Mouse (Mus musculus): ENCODE results near the gene Slc25a11. TPM values are rescaled to one million over a fixed set of nuclear protein-coding genes. Genes with fewer than 3 reads are reported as not detected.

Gene Slc25a11
- total RNA-seq, 2 experiments from 2014 or later, result 292 to 304 TPM

DNA sequence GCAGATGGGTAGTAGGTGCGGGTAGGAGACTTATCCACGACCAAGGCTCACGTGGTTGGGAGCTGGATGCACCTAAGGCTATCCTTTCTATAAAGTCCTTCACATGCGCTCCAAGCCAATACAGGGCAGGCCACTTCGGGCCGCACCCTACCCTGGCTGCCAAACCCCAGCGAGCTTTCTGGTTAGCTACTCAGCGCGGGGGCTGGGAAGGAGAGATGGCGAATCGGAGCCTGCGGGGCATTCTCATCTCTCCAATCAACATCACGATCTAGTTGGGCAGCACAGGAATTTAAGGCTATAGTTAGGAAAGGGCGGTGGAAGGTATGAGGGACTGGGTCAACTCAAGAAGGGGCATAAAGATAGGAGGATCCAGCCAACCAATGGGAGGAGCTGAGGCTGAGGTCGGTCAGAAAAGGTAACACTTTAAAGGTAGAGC lies 21.1 kb upstream of the Slc25a11 start:
- no peak for DNase-seq (ENCODE audit: low spot score)

DNA sequence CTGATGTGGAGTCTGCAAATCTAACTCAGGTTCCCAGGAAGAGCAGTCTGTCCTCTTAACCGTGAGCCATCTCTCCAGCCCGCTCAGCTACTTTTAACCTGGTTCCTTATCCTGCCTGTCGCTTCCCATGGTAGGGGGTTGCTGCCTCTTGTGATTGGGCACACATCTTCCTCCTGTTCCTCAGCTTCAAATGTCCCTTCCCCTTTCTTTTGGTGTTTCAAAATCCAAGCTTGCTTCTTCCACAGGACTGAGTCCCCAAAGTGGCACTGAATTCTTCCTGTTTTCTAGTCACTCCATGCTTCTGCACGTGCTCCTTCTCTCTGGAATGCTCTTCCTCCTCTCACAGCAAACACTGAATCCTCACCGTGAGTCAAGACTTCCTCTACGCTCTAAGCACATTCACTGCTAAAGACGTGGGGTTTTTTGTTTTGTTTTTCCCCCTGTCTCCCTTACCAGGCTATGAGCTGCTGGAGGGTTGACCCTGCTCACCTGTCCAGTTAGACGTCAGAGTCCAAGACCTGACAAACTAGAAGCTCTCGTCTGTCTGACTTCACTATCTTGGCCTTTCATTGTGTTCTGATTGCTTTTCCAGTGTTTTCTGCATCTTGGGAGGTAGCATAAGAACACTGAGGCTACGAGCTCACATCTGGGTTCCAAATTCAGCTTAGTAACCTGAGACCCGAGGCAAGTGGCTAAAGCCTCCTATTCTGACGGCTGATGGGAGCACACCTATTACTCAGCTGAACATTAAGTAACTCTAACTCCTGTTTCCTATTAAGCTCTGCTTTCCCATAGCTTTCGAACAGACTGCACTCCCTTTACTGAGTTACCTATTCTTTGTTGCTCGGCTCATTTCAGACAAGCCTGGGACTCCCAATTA lies 20.2 kb upstream of the Slc25a11 start:
- no peak for DNase-seq (ENCODE audit: low spot score)

GRCm38 (mm10) chr11:70666687-70667086 lies 19.4 kb upstream of the Slc25a11 start:
- no peak for DNase-seq (ENCODE audit: low spot score)

DNA sequence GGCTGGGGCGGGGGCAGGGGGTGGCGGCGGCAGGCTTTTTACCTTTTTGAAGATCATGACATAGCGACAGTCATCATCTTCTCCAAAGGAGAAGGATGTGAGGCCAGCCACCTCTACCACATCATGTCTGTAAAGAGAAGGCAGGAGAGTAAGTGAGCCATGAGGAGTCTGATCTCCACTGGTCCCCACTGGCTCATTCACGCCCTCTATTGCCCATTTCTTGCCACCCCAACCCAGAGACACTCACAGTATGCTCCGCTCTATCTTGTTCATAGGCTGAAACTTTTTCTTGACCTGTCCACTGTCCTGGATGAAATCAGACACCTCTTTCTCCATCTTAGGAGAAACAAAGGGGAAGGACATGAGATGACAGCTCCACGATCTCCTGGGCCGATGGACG lies 17.5 kb upstream of the Slc25a11 start:
- no peak for DNase-seq (ENCODE audit: low spot score)

DNA sequence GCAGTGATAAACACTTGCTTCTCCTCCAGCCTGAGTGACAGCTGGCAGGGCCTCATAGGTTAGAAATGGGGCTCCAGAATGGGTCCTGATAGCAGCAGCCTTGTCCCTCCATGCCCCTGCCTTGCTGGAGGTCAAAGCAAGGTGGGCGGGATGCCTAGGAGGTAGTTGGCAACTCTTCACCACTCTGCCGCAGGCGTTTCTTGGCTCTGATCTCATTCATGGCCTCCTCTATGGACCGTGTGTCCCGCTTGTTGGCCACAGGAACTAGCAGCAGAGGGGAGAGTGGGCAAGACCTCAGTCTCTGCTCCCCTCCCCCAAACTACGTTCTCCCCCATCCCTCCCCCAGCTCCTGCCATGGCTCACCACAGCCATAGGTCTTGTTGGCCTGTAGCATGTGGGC lies 16.7 kb upstream of the Slc25a11 start:
- DNase-seq (ENCODE audit: low spot score), result peak; percentile 67

- DNase-seq (ENCODE audit: low spot score), result no peak
These were observed 15.8 kb upstream of the Slc25a11 start for GRCm38 (mm10) chr11:70663101-70663500.

- no peak for DNase-seq (ENCODE audit: low spot score)
These were observed 13.3 kb upstream of the Slc25a11 start for GRCm38 (mm10) chr11:70660571-70660970.

DNA sequence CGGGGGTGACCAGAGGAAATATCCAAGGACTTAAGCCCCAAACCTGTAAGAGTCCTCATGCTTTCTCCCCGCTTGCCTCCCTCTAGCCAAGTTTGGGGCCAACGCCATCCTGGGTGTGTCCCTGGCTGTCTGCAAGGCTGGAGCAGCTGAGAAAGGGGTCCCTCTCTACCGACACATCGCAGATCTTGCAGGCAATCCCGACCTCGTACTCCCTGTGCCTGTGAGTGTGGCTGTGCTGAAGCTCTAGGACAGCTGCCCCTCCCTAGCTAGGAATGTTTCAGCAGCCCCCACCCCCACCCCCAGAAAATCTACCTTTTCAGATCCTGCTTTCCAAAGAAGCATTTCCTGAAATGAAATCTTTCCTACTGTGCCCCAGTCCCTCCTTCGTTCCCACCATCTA lies 11.7 kb upstream of the Slc25a11 start:
- no peak for DNase-seq (ENCODE audit: low spot score)

GRCm38 (mm10) chr11:70658521-70658920 lies 11.2 kb upstream of the Slc25a11 start:
- no peak for DNase-seq (ENCODE audit: low spot score)

GRCm38 (mm10) chr11:70657991-70658390 lies 10.7 kb upstream of the Slc25a11 start:
- DNase-seq (ENCODE audit: low spot score), result no peak

DNA sequence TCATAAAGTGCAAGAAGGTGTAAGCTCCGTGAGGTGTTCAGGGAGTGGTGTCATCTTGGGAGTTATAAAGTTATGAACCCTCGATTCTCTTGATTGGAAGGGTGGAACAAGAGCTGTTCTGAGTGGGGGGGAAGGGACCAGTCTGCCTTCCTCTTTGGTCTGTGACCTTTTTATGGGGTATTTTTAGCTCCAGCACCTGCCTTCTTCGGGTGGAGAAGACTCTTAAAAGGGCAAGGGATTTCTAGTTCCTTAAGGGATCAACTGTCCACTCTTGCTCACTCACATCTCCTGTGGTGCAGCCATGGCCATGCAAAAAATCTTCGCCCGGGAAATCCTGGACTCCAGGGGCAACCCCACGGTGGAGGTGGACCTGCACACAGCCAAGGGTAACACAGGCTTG lies 10.3 kb upstream of the Slc25a11 start:
- peak; percentile 70 for DNase-seq (ENCODE audit: low spot score)

DNA sequence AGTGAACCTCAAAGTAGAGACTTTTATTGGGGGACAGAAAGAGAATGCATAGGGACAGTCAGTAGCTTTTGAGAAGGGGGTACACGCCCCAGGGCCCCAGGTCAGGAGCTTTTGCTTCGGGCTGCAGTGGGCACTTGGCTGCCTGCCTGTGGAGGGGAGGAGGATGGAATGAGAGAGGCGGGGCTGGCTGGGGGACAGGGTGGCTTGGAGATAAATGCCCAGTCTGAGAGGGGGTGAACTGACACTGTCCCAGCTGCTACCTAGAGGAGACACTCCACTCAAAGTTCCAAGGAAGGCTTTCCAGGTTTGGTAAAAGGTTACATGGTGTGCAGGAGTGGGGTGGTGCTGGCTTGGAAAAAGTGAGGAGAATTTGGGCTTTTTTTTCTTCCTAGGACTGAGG lies 9.7 kb upstream of the Slc25a11 start, which contains the start of gene Eno3:
TSS of gene Eno3 (plus strand) at position 239 of the 400 bp plus-strand sequence.
- DNase-seq (ENCODE audit: low spot score), result peak; percentile 80

GRCm38 (mm10) chr11:70656456-70656927 lies 9.2 kb upstream of the Slc25a11 start:
- peak; percentile 89 for DNase-seq (ENCODE audit: low spot score)

DNA sequence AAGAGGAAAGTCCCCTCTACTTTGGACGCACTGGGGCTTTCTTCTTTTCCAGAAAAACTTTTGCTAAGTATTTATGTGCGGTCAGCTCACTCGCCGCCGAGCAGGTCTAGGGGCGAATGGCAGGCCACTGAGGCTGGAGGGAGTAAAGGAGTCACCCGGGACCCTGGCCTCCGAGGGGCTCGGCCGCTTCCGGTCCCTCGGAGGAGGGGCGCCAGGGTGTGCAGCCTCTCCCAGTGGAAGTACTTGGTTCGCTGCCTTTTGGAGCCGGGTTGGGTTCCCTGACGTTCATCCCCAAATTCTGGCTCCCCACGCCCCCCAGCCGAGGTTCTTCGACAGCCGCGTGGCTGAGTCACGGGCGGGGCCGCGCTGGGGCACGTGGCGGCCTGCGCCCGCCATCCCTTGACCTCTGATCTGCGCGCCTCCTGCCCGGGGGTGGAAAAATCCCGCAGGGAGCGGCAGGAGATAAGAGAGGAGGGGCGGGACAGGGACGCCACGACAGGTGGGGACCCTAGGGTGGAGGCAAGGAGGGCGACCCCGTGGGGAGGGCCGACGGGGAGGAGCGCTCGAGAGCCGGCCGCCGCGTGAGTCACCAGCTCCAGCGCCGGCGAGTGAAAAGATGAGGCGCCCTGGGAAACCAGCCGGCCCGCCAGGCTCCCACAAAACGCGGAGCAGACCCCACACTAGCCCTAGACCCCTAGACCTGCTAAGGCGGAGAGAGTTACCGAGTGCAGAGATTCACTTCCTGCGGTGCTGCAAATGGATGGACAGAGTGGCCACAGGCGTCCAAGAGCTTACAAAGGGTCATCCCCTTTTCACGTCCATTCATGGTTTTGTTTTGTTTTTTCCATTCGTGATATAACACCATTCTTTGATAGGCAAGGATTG lies 8.5 kb upstream of the Slc25a11 start:
- peak; percentile 70 for DNase-seq (ENCODE audit: low spot score)

DNA sequence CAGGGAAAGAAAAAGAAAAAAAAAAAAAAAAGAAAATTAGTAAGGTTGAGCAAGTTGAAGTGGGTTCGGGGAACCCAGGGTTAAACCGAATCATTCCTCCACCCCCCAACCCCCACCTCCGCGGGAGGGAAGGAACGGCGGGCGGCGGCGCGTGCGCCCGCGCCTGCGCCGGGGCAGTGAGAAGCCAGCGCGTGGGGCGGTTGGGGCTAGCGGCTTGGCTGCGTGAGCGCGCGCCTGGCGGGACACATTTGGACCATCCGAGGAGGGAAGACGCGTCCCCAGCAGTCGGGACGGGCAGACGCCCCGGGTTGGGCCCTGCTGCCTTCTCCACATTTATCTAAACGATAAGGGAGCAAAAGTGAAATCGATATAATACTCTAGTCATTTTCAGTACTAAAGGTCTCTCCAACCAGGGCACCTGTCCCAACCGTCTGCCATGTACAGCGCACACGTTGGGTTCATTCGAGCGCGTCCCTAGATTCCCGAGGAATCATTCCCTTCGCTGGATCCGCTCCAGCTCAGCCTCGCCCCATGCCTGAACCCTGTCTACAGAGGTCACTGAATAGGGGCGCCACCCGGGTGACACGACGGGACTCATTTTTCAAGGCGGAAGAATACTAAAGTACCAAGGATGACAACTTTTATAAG lies 7.8 kb upstream of the Slc25a11 start:
- peak; percentile 79 for DNase-seq (ENCODE audit: low spot score)

DNA sequence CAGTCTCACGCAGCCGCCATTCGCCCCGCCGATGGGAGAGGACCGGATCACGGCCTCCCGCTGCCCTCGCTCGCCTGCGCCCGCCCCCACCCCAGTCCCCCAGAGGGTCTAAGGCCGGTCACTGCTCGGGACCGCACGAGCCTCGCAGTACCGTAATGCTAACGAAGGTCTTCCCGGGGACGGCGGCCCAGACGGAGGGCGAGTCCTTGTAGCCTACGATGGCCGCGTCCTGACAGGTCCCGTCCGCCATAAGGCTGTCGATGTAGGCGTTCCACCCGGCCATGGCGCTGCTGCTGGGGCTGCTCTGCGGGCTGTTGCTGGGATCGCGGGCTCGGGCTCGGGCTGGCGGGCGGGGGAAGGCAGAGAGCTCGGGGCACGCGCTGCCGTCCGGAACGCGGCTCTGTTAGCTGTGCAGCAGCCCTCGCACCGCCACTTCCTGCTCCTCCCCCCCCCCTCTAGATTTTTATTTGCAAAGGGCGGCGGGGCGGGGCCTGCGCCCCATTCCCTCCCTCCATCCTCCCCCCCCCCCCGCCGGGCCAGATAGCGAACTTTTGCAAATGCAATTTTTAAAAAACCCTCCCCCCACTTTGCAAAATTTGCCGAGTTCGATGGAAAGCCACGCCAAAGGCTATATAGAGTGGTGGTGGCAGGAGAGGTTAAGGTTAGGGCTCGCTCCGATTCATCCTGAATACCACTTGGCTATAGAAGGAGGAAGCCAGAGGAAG lies 7.1 kb upstream of the Slc25a11 start, which contains the start of gene Pfn1:
TSS of gene Pfn1 (minus strand) at position 447 of the 725 bp plus-strand sequence.
- peak; percentile 52 for DNase-seq (ENCODE audit: low spot score)

GRCm38 (mm10) chr11:70653345-70654197 lies 6.3 kb upstream of the Slc25a11 start:
- no peak for DNase-seq (ENCODE audit: low spot score)

- DNase-seq (ENCODE audit: low spot score), result no peak
These were observed 5.6 kb upstream of the Slc25a11 start for GRCm38 (mm10) chr11:70652884-70653344.

DNA sequence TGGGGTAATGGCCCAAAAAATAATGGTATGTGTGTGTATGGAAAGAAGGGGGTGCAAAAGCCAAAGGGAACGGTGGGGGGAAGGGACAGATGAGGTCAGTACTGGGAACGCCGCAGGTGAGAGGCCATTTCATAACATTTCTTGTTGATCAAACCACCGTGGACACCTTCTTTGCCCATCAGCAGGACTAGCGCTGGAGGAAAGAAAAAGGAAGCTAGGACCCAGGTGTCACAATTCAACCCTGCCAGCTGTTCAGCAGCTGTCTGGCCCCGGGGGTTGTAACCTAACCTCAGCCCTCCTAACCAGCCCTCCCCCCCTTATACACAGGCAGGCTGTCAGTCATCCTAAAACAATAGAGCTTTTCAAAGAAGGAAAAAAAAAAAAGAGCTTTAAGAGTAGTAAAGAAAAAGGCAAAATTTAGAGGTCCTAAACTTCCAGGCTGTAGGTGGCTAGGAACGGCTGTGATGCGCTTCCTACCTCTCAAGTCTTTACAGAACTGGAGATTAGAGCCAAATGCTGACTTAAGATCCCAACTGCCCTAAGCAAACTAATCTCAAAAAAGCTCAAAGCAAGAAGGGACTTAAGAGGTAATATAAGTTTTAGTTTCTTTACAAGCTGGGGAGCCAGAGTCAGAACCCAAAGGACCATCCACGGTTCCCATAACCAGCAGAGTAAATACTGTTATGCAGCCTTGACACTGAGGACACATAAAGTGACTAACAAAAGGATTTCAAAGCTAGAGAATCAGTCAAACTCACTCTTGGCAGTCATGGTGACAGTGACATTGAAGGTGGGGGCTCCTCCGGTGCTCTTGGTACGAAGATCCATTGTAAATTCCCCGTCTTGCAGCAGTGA lies 5.0 kb upstream of the Slc25a11 start:
- DNase-seq (ENCODE audit: low spot score), result no peak

Measured in gastrocnemius, adult 18-20 months (tissue).